Mouse (Mus musculus) limb, embryonic 15.5 days (tissue): ENCODE results near the gene Zfp518a. TPM values are rescaled to one million over a fixed set of nuclear protein-coding genes. Genes with fewer than 3 reads are reported as not detected.

Source experiments
- ATAC-seq: fragments of 200-750 bp; cut with Nextera tagmentation; 2 replicates; pipeline ENCODE4 v1.8.0; 2017; ENCODE audit warnings: low read depth, moderate TSS enrichment; ENCODE audit not compliant: insufficient number of reproducible peaks, low FRiP score, low TSS enrichment
- H3K27ac ChIP-seq: fragments of 300-500 bp; sonication (generic); 2 replicates; pipeline ENCODE4 v1.5.1; 2015; ENCODE audit warnings: moderate library complexity, mild to moderate bottlenecking, inconsistent platforms
- H3K27me3 ChIP-seq: fragments of 300-500 bp; sonication (generic); 2 replicates; pipeline ENCODE4 v1.6.1; 2015; ENCODE audit warnings: inconsistent platforms
- H3K36me3 ChIP-seq: fragments of 300-500 bp; sonication (generic); 2 replicates; pipeline ENCODE4 v1.6.1; 2015; ENCODE audit warnings: inconsistent platforms
- H3K4me1 ChIP-seq: fragments of 300-500 bp; sonication (generic); 2 replicates; pipeline ENCODE4 v1.6.1; 2015; ENCODE audit warnings: inconsistent platforms
- H3K4me2 ChIP-seq: fragments of 300-500 bp; sonication (generic); 2 replicates; pipeline ENCODE4 v1.6.1; 2015; ENCODE audit warnings: mild to moderate bottlenecking, inconsistent platforms
- H3K4me3 ChIP-seq: fragments of 300-500 bp; sonication (generic); 2 replicates; pipeline ENCODE4 v1.5.1; 2015; ENCODE audit warnings: mild to moderate bottlenecking, inconsistent platforms
- H3K9ac ChIP-seq: fragments of 300-500 bp; sonication (generic); 2 replicates; pipeline ENCODE4 v1.6.1; 2015; ENCODE audit warnings: inconsistent platforms
- H3K9me3 ChIP-seq: fragments of 300-500 bp; sonication (generic); 2 replicates; pipeline ENCODE4 v1.6.1; 2016; ENCODE audit warnings: inconsistent platforms
- WGBS: fragments of 180-500 bp; shearing (Covaris S2); methylation state at CpG from one replicate; pipeline ENCODE4 v1.1.7; 2015; 5-methylcytosine and 5-hydroxymethylcytosine counted together
- polyA plus RNA-seq: library from polyadenylated mRNA; unstranded; fragments of >200 nt; fragmentation: Nextera tagmentation; extraction: Ambion mirVana; gene quantifications from 2 replicates; pipeline ENCODE4 v1.2.1, GENCODE M21; 2015

Gene Zfp518a
- polyA plus RNA-seq = 8.4 and 9.5 TPM in 2 replicates

DNA sequence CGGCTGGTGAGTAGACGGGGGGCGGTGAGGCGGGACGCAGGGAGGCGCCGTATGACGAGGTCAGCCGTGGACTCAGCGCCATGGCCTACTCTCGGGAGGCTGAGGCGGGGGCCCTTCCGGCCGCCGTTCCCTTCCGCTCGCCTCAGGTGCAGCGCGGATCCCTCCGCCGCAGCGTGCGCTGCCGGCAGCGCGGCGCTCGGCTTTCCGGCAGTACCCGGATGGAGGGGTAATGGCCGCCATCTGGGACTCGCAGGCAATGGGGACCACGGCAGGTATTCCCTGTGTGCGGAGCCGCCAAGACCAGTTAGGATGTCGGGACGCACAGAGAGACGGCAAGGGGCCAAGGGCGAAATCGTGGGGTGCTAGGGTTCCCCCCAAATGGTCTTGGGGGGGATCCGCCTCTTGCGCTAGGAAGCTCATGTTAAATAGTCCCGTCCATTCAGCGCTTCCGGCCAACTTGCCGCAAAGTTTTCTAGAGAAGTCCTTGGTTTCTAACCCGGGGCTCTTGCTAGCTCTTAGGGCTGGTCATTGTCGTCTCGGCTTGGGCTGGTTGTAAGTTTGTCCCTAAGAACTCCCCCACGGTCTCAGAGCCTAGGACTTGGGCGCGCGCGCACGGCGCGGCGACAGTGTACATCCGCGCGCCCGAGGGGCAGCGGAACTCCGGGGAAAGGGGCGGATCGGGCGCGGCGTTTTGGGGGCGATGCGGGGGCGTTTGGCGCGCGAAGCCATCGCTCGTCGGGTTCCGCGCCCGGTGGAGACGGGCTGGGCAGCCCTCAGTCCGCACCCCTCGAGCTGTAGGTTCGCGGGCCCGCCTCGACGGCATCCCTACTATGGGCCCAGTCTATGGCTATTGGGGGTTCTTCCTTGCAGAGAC is at the start of gene Zfp518a:
Zfp518a (plus strand) TSS at position 187 of the 874 bp plus-strand sequence.
- peak within 1 kb of the TSS; percentile 93 for H3K27ac ChIP-seq
- peaks cover 16% of the 10 kb centered on the region; the same call in 1 of the 2 replicates for H3K27me3 ChIP-seq
- H3K4me3 ChIP-seq = peak within 1 kb of the TSS; percentile 71
- under 1% methylated on average over 87 of the region's 89 CpGs for WGBS
- peak within 1 kb of the TSS; percentile 68 for H3K4me2 ChIP-seq
- H3K4me1 ChIP-seq = 0 out of 2 replicates have a peak, but pooled peaks cover 4% of the 10 kb centered on the region
- no peaks in the 10 kb centered on the region for H3K9me3 ChIP-seq
- peak; percentile 65; the same call in 1 of the 2 replicates for ATAC-seq
- H3K9ac ChIP-seq = peak within 1 kb of the TSS; percentile 39
- no peaks in the 10 kb centered on the region for H3K36me3 ChIP-seq

DNA sequence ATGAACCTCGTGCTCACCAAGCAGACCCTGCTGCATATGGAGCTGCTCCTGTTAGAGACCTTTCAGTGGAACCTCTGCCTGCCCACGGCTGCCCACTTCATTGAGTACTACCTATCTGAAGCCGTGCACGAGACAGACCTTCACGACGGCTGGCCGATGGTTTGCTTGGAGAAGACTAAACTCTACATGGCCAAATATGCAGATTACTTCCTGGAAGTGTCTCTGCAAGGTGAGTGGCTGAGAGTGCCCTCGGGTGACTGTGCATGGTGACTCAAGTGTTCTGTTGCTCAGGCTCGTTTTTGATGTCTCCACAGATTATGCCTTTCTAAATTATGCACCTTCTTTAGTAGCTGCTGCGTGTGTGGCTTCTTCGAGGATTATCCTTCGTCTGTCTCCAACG is 49.8 kb upstream of the Zfp518a start:
- no peaks in the 10 kb centered on the region for H3K4me1 ChIP-seq
- no peak overlapping the region for H3K9ac ChIP-seq
- no peak overlapping the region for H3K4me3 ChIP-seq
- H3K4me2 ChIP-seq = no peak overlapping the region
- peaks cover 58% of the 10 kb centered on the region for H3K36me3 ChIP-seq
- no peaks in the 10 kb centered on the region for H3K9me3 ChIP-seq
- 87% methylated on average over 13 of the region's 13 CpGs for WGBS
- no peaks in the 10 kb centered on the region for H3K27me3 ChIP-seq
- H3K27ac ChIP-seq = no peak overlapping the region
- no peak for ATAC-seq

DNA sequence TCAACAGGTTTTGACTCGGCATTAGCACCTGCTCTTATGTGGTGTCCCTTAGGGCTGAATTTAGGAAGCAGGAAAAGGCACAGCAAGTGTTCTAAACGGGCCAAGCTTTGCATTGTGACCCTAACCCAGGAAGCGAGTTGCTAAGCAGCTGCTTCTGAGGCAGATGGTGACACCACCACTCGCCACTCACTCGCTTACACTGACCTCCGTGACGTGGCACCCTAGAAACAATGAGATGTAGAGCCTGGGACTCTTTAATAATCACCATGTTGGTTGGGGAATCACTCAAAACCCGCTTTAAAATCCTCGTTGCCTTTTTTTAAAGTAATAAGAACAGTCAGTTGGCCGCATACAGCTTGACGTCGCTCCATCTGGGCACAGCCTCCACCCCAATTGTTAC is 45.1 kb upstream of the Zfp518a start:
- WGBS = 86% methylated on average over 12 of the region's 12 CpGs
- Histone ChIP-seq H3K4me3 (no peak overlapping the region), H3K36me3 (peaks cover 52% of the 10 kb centered on the region)

DNA sequence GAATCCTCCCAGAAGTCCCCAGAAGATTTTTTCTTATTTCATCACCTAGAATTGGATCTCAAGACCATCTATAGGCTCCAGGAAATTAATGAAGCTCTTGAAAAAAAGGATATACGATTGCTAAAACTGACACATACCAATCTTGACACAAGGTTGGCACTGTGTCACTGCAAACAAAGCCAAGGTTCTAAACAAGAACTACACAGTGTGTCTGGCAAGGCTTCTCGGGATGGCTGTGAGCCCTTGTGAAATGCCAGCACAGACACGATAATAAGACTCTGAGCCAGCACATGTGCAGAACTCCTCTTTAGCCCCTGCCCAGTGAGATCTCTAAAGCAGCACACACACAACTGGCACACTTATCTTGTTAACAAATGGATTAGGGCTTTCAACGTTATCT is 35.0 kb upstream of the Zfp518a start:
- H3K27me3 ChIP-seq = no peaks in the 10 kb centered on the region
- H3K36me3 ChIP-seq = no peaks in the 10 kb centered on the region
- 67% methylated on average over 4 of the region's 4 CpGs for WGBS
- ATAC-seq = no peak
- no peak overlapping the region for H3K27ac ChIP-seq
- H3K9ac ChIP-seq = no peak overlapping the region
- H3K4me3 ChIP-seq = no peak overlapping the region
- H3K9me3 ChIP-seq = no peaks in the 10 kb centered on the region
- H3K4me1 ChIP-seq = no peaks in the 10 kb centered on the region
- H3K4me2 ChIP-seq = no peak overlapping the region

More for the DNA sequence above, 45.1 kb upstream of the Zfp518a start:
- H3K27ac ChIP-seq = no peak overlapping the region
- no peaks in the 10 kb centered on the region for H3K9me3 ChIP-seq
- no peaks in the 10 kb centered on the region for H3K4me1 ChIP-seq
- H3K4me2 ChIP-seq = no peak overlapping the region
- no peak for ATAC-seq
- no peaks in the 10 kb centered on the region for H3K27me3 ChIP-seq
- H3K9ac ChIP-seq = no peak overlapping the region

DNA sequence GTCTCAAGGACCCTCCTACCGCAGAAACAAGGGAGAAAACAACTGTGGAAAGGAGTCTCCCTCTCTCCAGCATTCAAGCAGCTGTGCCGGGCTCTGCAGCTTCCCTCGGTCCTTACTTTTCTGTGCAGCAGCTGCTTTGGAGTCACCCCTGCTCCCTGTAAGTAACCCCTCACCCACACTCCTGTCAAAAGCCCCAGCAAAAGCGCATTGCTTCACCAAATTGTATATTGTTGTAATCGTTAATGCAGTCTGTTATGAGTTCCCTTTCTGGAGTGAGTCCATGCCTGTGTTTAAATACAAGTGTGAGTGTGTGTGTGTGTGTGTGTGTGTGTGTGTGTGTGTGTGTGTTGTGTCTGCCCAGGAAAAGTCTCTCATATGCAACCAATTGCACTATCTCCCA is 26.2 kb upstream of the Zfp518a start:
- peaks cover 23% of the 10 kb centered on the region; the same call in 1 of the 2 replicates for H3K27me3 ChIP-seq
- no peaks in the 10 kb centered on the region for H3K9me3 ChIP-seq
- 24% methylated on average over 5 of the region's 5 CpGs for WGBS
- H3K9ac ChIP-seq = no peak overlapping the region
- no peak for ATAC-seq
- H3K4me1 ChIP-seq = peaks cover 4% of the 10 kb centered on the region; the same call in 1 of the 2 replicates
- H3K4me2 ChIP-seq = no peak overlapping the region
- H3K27ac ChIP-seq = no peak overlapping the region
- no peaks in the 10 kb centered on the region for H3K36me3 ChIP-seq
- no peak overlapping the region for H3K4me3 ChIP-seq

DNA sequence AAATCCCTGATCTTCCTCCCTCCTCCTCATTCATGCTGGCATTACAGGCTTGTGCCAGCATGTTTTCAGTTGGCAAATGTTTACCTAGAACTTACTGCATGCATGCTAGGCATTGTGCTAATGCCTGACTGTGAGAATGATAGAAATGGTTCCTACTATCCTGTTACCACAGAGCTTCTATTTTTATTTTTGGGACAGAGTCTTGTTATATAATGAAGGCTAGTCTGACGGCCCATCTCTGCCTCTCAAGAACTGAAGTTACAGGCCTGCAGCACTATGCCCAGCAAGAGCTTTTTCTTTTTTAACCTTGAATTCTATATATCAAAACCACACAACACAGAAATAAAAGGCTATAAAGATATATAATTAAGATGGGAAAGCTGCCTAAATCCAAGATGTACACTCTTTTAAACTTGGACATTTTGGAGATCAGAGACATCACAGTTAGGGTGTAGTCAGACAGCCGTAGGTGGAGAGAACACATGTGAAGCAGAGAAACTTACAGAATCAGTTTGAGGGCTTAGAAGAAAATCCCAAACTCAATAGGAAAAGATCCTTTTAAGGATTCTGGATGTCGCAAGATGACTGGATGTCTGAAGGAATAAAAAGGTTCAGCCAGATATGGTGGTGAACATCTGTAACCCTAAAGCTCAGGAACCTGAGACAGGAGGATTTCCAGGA is 24.9 kb upstream of the Zfp518a start:
- Histone ChIP-seq H3K27me3 (peaks cover 27% of the 10 kb centered on the region), H3K9me3 (no peaks in the 10 kb centered on the region), H3K27ac (no peak overlapping the region), H3K4me1 (peaks cover 4% of the 10 kb centered on the region; the same call in 1 of the 2 replicates), H3K36me3 (no peaks in the 10 kb centered on the region), H3K4me3 (no peak overlapping the region), H3K4me2 (no peak overlapping the region), H3K9ac (no peak overlapping the region)
- 84% methylated on average over 3 of the region's 3 CpGs for WGBS
- no peak for ATAC-seq

DNA sequence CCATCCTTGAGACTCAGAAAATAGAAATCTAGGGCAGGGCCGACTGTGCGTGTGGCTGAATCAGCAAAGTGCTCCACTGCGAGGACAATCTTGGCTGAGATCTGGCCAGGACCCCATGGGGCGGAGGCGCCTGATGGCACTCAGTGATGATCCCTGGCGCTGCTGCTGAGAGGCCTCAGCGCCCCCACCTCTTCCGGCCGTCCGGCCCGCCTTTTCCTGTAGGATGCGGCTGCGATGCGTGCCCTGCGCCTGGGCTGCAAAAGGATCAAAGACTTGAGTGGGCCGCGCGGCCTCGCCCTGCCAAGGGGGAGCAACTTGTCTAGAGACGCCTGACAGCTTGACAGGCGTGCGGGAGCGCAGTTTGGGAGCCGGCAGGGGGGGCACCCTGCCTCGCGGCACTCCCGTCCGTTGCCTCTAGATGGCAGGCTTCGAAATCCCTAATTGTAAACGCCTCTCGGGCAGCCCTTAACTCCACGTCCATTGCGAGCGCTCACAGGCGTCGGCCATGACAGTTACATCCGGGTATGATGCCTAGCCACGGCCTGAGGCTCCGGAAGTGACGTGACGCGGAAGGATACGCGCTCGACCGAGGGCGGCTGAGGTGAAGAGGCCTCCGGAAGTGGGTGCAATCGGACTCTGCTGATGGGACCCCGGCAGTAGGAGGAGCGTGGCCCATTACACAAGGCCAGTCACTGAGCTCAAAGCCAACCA is 21.4 kb upstream of the Zfp518a start:
- 3% methylated on average over 51 of the region's 51 CpGs for WGBS
- H3K9ac ChIP-seq = 0 out of 2 replicates have a peak overlapping the region, but pooled peaks have one; percentile 26
- peak overlapping the region; percentile 82 for H3K27ac ChIP-seq
- H3K36me3 ChIP-seq = no peaks in the 10 kb centered on the region
- no peaks in the 10 kb centered on the region for H3K9me3 ChIP-seq
- H3K27me3 ChIP-seq = peaks cover 43% of the 10 kb centered on the region
- peak; percentile 95 for ATAC-seq
- peak overlapping the region; percentile 56 for H3K4me3 ChIP-seq
- peaks cover 4% of the 10 kb centered on the region; the same call in 1 of the 2 replicates for H3K4me1 ChIP-seq
- peak overlapping the region; percentile 76 for H3K4me2 ChIP-seq

DNA sequence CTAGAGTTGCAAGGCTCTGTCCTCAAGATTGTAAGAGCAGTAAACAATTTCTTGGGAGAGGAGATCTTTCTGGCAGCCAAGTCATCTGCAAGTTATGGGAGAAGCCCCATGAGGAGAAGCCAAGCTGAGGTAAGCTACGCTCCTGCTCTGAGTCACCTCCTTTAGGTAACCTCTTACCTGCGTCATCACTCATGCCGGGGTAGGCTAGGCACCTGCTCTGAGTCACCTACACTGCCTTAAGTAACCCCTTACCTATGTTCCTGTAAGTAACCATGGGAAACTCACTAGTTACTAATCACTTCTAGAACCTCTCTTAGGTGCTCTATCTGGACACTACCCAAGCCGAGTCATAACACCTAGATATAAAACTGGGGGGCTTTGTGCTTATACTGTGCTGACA is 12.8 kb upstream of the Zfp518a start:
- peaks cover 65% of the 10 kb centered on the region for H3K27me3 ChIP-seq
- no peaks in the 10 kb centered on the region for H3K4me1 ChIP-seq
- H3K27ac ChIP-seq = no peak overlapping the region
- H3K9me3 ChIP-seq = no peaks in the 10 kb centered on the region
- H3K36me3 ChIP-seq = no peaks in the 10 kb centered on the region
- no peak for ATAC-seq
- no peak overlapping the region for H3K4me3 ChIP-seq
- WGBS = 85% methylated on average over 4 of the region's 4 CpGs
- H3K9ac ChIP-seq = no peak overlapping the region
- no peak overlapping the region for H3K4me2 ChIP-seq

DNA sequence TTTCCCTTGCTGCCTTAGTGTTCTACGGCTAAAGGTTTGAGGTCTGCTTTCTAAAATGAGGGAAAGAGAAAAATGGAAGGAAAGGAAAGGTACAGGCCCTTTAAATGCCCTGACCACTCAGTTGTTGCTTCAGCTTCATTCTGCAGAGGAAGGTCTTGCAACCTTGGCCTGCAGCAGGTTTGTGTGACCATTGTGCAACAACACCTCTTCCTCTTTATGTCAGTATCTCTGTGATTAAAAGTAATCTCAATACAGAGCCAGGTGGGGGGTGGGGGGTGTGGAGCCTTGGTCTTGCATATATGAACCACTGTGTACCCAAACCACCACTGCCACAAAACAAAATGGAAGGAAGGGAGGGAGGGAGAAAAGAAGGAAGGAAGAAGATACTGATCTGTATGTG is 5.6 kb upstream of the Zfp518a start:
- 83% methylated on average over 1 of the region's 1 CpGs for WGBS
- H3K27ac ChIP-seq = no peak overlapping the region
- ATAC-seq = no peak
- H3K4me2 ChIP-seq = no peak overlapping the region
- H3K36me3 ChIP-seq = no peaks in the 10 kb centered on the region
- no peaks in the 10 kb centered on the region for H3K4me1 ChIP-seq
- H3K27me3 ChIP-seq = peaks cover 44% of the 10 kb centered on the region
- H3K9ac ChIP-seq = no peak overlapping the region
- H3K4me3 ChIP-seq = no peak overlapping the region
- H3K9me3 ChIP-seq = no peaks in the 10 kb centered on the region

DNA sequence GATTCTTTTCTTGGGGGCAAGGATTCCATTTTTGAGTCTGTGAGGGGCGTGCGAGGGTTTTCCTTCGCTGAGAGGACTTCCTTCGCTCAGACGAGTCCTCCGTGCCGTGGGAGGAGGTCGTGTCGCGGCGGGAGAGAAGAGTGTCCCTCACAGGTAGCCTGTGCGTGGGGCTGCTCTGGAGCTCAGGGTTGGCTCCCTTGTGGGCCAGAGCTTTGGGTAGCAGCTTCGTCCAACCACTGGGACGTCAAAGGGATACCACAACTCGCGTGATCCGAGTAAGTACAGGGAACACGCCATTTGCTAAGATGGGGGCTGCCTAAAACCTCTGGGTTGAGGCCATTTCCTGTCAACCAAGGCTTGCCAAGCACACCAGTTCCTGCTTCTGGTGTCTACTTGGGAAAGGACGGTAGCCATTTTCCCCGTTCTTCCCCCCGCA is 416 bp upstream of the Zfp518a start:
- peak overlapping the region; percentile 68 for H3K4me2 ChIP-seq
- peak overlapping the region; percentile 39 for H3K9ac ChIP-seq
- H3K27me3 ChIP-seq = peaks cover 19% of the 10 kb centered on the region
- 48% methylated on average over 21 of the region's 21 CpGs for whole genome bisulfite sequencing
- H3K9me3 ChIP-seq = no peaks in the 10 kb centered on the region
- H3K4me3 ChIP-seq = peak overlapping the region; percentile 71
- 0 out of 2 replicates have a peak, but pooled peaks cover 4% of the 10 kb centered on the region for H3K4me1 ChIP-seq
- ATAC-seq = no peak
- H3K36me3 ChIP-seq = no peaks in the 10 kb centered on the region
- peak overlapping the region; percentile 93 for H3K27ac ChIP-seq

DNA sequence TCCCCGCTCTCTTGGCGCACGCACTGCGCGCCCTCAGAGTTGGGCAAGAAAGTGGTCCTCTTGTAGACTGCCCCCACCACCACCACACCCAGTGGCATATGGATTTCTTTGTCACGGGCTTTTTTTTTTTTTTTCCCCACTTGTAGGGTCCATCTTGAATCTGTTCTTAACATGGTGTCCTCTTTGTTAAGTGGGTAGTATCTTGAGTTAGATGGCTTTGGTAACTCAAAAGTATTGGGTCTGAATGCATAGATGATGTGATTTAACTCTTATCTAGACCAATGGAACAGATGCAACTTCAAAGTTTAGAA is 843 bp downstream of the Zfp518a start:
- WGBS = 3% methylated on average over 6 of the region's 6 CpGs
- no peaks in the 10 kb centered on the region for H3K9me3 ChIP-seq
- no peaks in the 10 kb centered on the region for H3K36me3 ChIP-seq
- peak overlapping the region; percentile 93 for H3K27ac ChIP-seq
- H3K4me3 ChIP-seq = peak overlapping the region; percentile 71
- peak overlapping the region; percentile 39 for H3K9ac ChIP-seq
- ATAC-seq = 0 out of 2 replicates have a peak, but pooled peaks have one; percentile 30
- peaks cover 16% of the 10 kb centered on the region; the same call in 1 of the 2 replicates for H3K27me3 ChIP-seq
- 0 out of 2 replicates have a peak, but pooled peaks cover 4% of the 10 kb centered on the region for H3K4me1 ChIP-seq
- peak overlapping the region; percentile 68 for H3K4me2 ChIP-seq
